Mouse (Mus musculus): Measurements from ENCODE around the gene Lhx3.

DNA sequence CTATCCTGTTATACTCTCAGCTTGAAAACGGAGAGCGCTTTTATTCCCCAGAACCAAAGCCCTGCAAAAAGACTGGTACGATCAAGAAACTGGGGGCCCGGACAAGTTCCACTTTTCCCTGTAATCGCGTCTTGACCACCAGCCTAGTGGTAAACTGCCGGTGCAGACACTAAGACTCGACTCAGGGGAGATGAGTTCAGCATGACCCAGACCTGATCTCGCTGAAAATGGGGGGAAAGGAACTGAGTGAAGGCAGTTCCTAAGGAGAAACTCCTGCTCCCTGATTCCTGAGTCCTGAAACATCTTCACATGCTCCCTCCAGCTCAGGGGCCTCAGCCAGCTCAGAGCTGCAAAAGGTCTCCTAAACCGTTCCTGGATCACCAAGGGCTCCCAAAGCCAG lies 2.3 kb downstream of the Lhx3 start:
- TF ChIP-seq CTCF (IDR thresholded peaks at IDR 0.05; ENCODE audit: control insufficient read depth, insufficient read depth, insufficient replicate concordance, low read depth, low read length) (no peak), POLR2A (IDR thresholded peaks at IDR 0.05; ENCODE audit: control insufficient read depth, low read depth, low read length) (no peak)
